Mouse (Mus musculus): ENCODE results near the gene Gm6880. TPM values are rescaled to one million over a fixed set of nuclear protein-coding genes. Genes with fewer than 3 reads are reported as not detected.

The Gm6880 gene
- polyA plus RNA-seq (2014; fragmentation: Illumina TruSeq; extraction: RNeasy Lipid Tissue Mini Kit (QIAGEN cat#74804); ENCODE audit: low replicate concordance), result not detected

DNA sequence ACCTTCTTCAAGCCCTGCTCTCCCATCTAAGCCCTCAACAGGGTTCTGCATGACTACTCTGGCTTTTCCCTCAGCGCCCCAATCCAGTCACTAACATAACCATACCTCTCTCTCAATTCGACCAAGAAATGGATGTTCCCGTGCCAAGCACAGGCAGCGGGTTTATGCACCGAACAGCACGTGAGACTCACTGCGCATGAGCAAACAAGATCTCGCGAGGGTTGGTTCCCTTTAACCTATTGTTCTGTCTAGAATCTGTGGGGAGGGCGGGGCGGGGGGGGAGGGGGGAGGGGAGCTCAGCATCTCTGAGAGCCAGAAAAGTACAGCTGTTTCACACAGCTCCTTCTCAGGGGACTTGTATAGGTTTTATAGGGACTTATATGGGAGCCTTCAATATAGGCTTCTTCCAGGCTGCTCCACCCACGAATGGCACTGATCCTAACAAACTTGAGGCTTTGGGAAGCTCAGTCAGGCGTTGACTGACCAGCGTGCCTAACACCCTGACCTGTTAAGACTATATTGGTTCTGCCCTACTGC lies at the start of gene Gm6880:
Gene Gm6880 (minus strand): TSS at position 51 of the 537 bp plus-strand sequence.

Other genes starting within 250 kb of the Gm6880 start
- gene Flna, start 231.6 kb downstream of the Gm6880 start, polyA plus RNA-seq (2014; fragmentation: Illumina TruSeq; extraction: RNeasy Lipid Tissue Mini Kit (QIAGEN cat#74804); ENCODE audit: low replicate concordance), result 16.9 TPM
- gene Emd, start 226.7 kb downstream of the Gm6880 start, polyA plus RNA-seq (2014; fragmentation: Illumina TruSeq; extraction: RNeasy Lipid Tissue Mini Kit (QIAGEN cat#74804); ENCODE audit: low replicate concordance), result 23.2 TPM
- 610 TPM for gene Rpl10, start 210.6 kb downstream of the Gm6880 start, polyA plus RNA-seq (2014; fragmentation: Illumina TruSeq; extraction: RNeasy Lipid Tissue Mini Kit (QIAGEN cat#74804); ENCODE audit: low replicate concordance)
- 48.9 TPM for gene Taz, start 199.5 kb downstream of the Gm6880 start, polyA plus RNA-seq (2014; fragmentation: Illumina TruSeq; extraction: RNeasy Lipid Tissue Mini Kit (QIAGEN cat#74804); ENCODE audit: low replicate concordance)
- gene Dnase1l1, start 199.1 kb downstream of the Gm6880 start, polyA plus RNA-seq (2014; fragmentation: Illumina TruSeq; extraction: RNeasy Lipid Tissue Mini Kit (QIAGEN cat#74804); ENCODE audit: low replicate concordance), result 52.9 TPM
- 90.9 TPM for gene Atp6ap1, start 184.3 kb downstream of the Gm6880 start, polyA plus RNA-seq (2014; fragmentation: Illumina TruSeq; extraction: RNeasy Lipid Tissue Mini Kit (QIAGEN cat#74804); ENCODE audit: low replicate concordance)
- gene Gdi1, start 176.4 kb downstream of the Gm6880 start, polyA plus RNA-seq (2014; fragmentation: Illumina TruSeq; extraction: RNeasy Lipid Tissue Mini Kit (QIAGEN cat#74804); ENCODE audit: low replicate concordance), result 81.7 TPM
- 4.8 TPM for gene Fam50a, start 168.4 kb downstream of the Gm6880 start, polyA plus RNA-seq (2014; fragmentation: Illumina TruSeq; extraction: RNeasy Lipid Tissue Mini Kit (QIAGEN cat#74804); ENCODE audit: low replicate concordance)
- 0.63 TPM for gene Plxna3, start 152.3 kb downstream of the Gm6880 start, polyA plus RNA-seq (2014; fragmentation: Illumina TruSeq; extraction: RNeasy Lipid Tissue Mini Kit (QIAGEN cat#74804); ENCODE audit: low replicate concordance)
- gene Lage3, start 127.8 kb downstream of the Gm6880 start, polyA plus RNA-seq (2014; fragmentation: Illumina TruSeq; extraction: RNeasy Lipid Tissue Mini Kit (QIAGEN cat#74804); ENCODE audit: low replicate concordance), result 7.2 TPM
- 27.4 TPM for gene Ubl4a, start 108.2 kb downstream of the Gm6880 start, polyA plus RNA-seq (2014; fragmentation: Illumina TruSeq; extraction: RNeasy Lipid Tissue Mini Kit (QIAGEN cat#74804); ENCODE audit: low replicate concordance)
- gene Slc10a3, start 108.0 kb downstream of the Gm6880 start, polyA plus RNA-seq (2014; fragmentation: Illumina TruSeq; extraction: RNeasy Lipid Tissue Mini Kit (QIAGEN cat#74804); ENCODE audit: low replicate concordance), result 6.6 TPM
- gene Fam3a, start 88.1 kb downstream of the Gm6880 start, polyA plus RNA-seq (2014; fragmentation: Illumina TruSeq; extraction: RNeasy Lipid Tissue Mini Kit (QIAGEN cat#74804); ENCODE audit: low replicate concordance), result 3.7 TPM
- gene Ikbkg, start 88.1 kb downstream of the Gm6880 start, polyA plus RNA-seq (2014; fragmentation: Illumina TruSeq; extraction: RNeasy Lipid Tissue Mini Kit (QIAGEN cat#74804); ENCODE audit: low replicate concordance), result 32.8 TPM
- gene G6pdx, start 52.2 kb downstream of the Gm6880 start, polyA plus RNA-seq (2014; fragmentation: Illumina TruSeq; extraction: RNeasy Lipid Tissue Mini Kit (QIAGEN cat#74804); ENCODE audit: low replicate concordance), result 8.9 TPM
- gene Olfr1326-ps1, start 93.5 kb upstream of the Gm6880 start, polyA plus RNA-seq (2014; fragmentation: Illumina TruSeq; extraction: RNeasy Lipid Tissue Mini Kit (QIAGEN cat#74804); ENCODE audit: low replicate concordance), result not detected
- not detected for gene Olfr1325, start 111.3 kb upstream of the Gm6880 start, polyA plus RNA-seq (2014; fragmentation: Illumina TruSeq; extraction: RNeasy Lipid Tissue Mini Kit (QIAGEN cat#74804); ENCODE audit: low replicate concordance)
- not detected for gene Gm5640, start 164.2 kb upstream of the Gm6880 start, polyA plus RNA-seq (2014; fragmentation: Illumina TruSeq; extraction: RNeasy Lipid Tissue Mini Kit (QIAGEN cat#74804); ENCODE audit: low replicate concordance)